Mouse (Mus musculus): Measurements from ENCODE around the gene Gtse1. TPM values are rescaled to one million over a fixed set of nuclear protein-coding genes. Genes with fewer than 3 reads are reported as not detected.

Gtse1 gene
- polyA plus RNA-seq, 1 experiment, result 39.6 TPM

- 69% methylated on average over 7 of the region's 7 CpGs for WGBS
- no peak for TF ChIP-seq POLR2A (IDR thresholded peaks at IDR 0.05; ENCODE audit: control insufficient read depth, extremely low read depth, insufficient read depth, low read length, poor library complexity)
- Histone ChIP-seq H3K27me3 (ENCODE audit: control insufficient read depth, insufficient read depth, low read length) (no peaks in the 10 kb centered on the region), H3K4me3 (ENCODE audit: control insufficient read depth, insufficient read depth, low read length) (no peak overlapping the region), H3K4me1 (replicated peaks; ENCODE audit: control insufficient read depth, insufficient read depth, low read length) (peaks cover 30% of the 10 kb centered on the region), H3K36me3 (ENCODE audit: control insufficient read depth, insufficient read depth, low read length) (no peaks in the 10 kb centered on the region), H3K27ac (ENCODE audit: control insufficient read depth, insufficient read depth, low read length) (peak overlapping the region; percentile 51)
- DNase-seq, result no peak
Measured at GRCm38 (mm10) chr15:85908660-85909491, 49.3 kb downstream of the Gtse1 start.

- WGBS, result 33% methylated on average over 3 of the region's 3 CpGs
- Histone ChIP-seq H3K4me3 (ENCODE audit: control insufficient read depth, insufficient read depth, low read length) (no peak overlapping the region), H3K4me1 (replicated peaks; ENCODE audit: control insufficient read depth, insufficient read depth, low read length) (peaks cover 30% of the 10 kb centered on the region), H3K27ac (ENCODE audit: control insufficient read depth, insufficient read depth, low read length) (peak overlapping the region; percentile 51; the same call in 1 of the 2 replicates), H3K27me3 (ENCODE audit: control insufficient read depth, insufficient read depth, low read length) (no peaks in the 10 kb centered on the region), H3K36me3 (ENCODE audit: control insufficient read depth, insufficient read depth, low read length) (no peaks in the 10 kb centered on the region)
- DNase-seq, result peak; percentile 19
- no peak for TF ChIP-seq POLR2A (IDR thresholded peaks at IDR 0.05; ENCODE audit: control insufficient read depth, extremely low read depth, insufficient read depth, low read length, poor library complexity)
- no peak for TF ChIP-seq CTCF (IDR thresholded peaks at IDR 0.05; ENCODE audit: borderline replicate concordance, control insufficient read depth, extremely low read depth, insufficient read depth, low read length, poor library complexity)
Measured at GRCm38 (mm10) chr15:85909492-85909829, 49.9 kb downstream of the Gtse1 start.

- Histone ChIP-seq H3K4me3 (ENCODE audit: control insufficient read depth, insufficient read depth, low read length) (no peak overlapping the region), H3K36me3 (ENCODE audit: control insufficient read depth, insufficient read depth, low read length) (no peaks in the 10 kb centered on the region), H3K27ac (ENCODE audit: control insufficient read depth, insufficient read depth, low read length) (peak overlapping the region; percentile 69), H3K4me1 (replicated peaks; ENCODE audit: control insufficient read depth, insufficient read depth, low read length) (peaks cover 30% of the 10 kb centered on the region), H3K27me3 (ENCODE audit: control insufficient read depth, insufficient read depth, low read length) (no peaks in the 10 kb centered on the region)
- no peak for DNase-seq
- WGBS, result 8% methylated on average over 10 of the region's 10 CpGs
- TF ChIP-seq POLR2A (IDR thresholded peaks at IDR 0.05; ENCODE audit: control insufficient read depth, extremely low read depth, insufficient read depth, low read length, poor library complexity), result no peak
- no peak for TF ChIP-seq CTCF (IDR thresholded peaks at IDR 0.05; ENCODE audit: borderline replicate concordance, control insufficient read depth, extremely low read depth, insufficient read depth, low read length, poor library complexity)
Measured at GRCm38 (mm10) chr15:85909931-85910330, 50.4 kb downstream of the Gtse1 start.

- peak; percentile 81 for DNase-seq
- H3K27me3 ChIP-seq (ENCODE audit: control insufficient read depth, insufficient read depth, low read length), result no peaks in the 10 kb centered on the region
- WGBS, result 60% methylated on average over 2 of the region's 2 CpGs
Measured at GRCm38 (mm10) chr15:85913605-85914004, 54.1 kb downstream of the Gtse1 start.

GRCm38 (mm10) chr15:85919191-85919891 lies 59.8 kb downstream of the Gtse1 start:
- Histone ChIP-seq H3K4me3 (ENCODE audit: control insufficient read depth, insufficient read depth, low read length) (no peak overlapping the region), H3K4me1 (replicated peaks; ENCODE audit: control insufficient read depth, insufficient read depth, low read length) (no peaks in the 10 kb centered on the region), H3K27ac (ENCODE audit: control insufficient read depth, insufficient read depth, low read length) (no peak overlapping the region), H3K27me3 (ENCODE audit: control insufficient read depth, insufficient read depth, low read length) (no peaks in the 10 kb centered on the region), H3K36me3 (ENCODE audit: control insufficient read depth, insufficient read depth, low read length) (no peaks in the 10 kb centered on the region)
- DNase-seq, result no peak
- 85% methylated on average over 8 of the region's 8 CpGs for WGBS
- no peak for TF ChIP-seq CTCF (IDR thresholded peaks at IDR 0.05; ENCODE audit: borderline replicate concordance, control insufficient read depth, extremely low read depth, insufficient read depth, low read length, poor library complexity)
- no peak for TF ChIP-seq POLR2A (IDR thresholded peaks at IDR 0.05; ENCODE audit: control insufficient read depth, extremely low read depth, insufficient read depth, low read length, poor library complexity)

More at GRCm38 (mm10) chr15:85913605-85914004, 54.1 kb downstream of the Gtse1 start:
- Histone ChIP-seq H3K36me3 (ENCODE audit: control insufficient read depth, insufficient read depth, low read length) (no peaks in the 10 kb centered on the region), H3K4me1 (replicated peaks; ENCODE audit: control insufficient read depth, insufficient read depth, low read length) (peaks cover 28% of the 10 kb centered on the region), H3K4me3 (ENCODE audit: control insufficient read depth, insufficient read depth, low read length) (no peak overlapping the region), H3K27ac (ENCODE audit: control insufficient read depth, insufficient read depth, low read length) (no peak overlapping the region)
- TF ChIP-seq CTCF (IDR thresholded peaks at IDR 0.05; ENCODE audit: borderline replicate concordance, control insufficient read depth, extremely low read depth, insufficient read depth, low read length, poor library complexity) (peak; percentile 80; the same call in 1 of the 2 replicates), POLR2A (IDR thresholded peaks at IDR 0.05; ENCODE audit: control insufficient read depth, extremely low read depth, insufficient read depth, low read length, poor library complexity) (no peak)

GRCm38 (mm10) chr15:85919892-85920248 lies 60.3 kb downstream of the Gtse1 start:
- Histone ChIP-seq H3K4me1 (replicated peaks; ENCODE audit: control insufficient read depth, insufficient read depth, low read length) (no peaks in the 10 kb centered on the region), H3K27me3 (ENCODE audit: control insufficient read depth, insufficient read depth, low read length) (no peaks in the 10 kb centered on the region), H3K36me3 (ENCODE audit: control insufficient read depth, insufficient read depth, low read length) (no peaks in the 10 kb centered on the region; the same call in 1 of the 2 replicates), H3K4me3 (ENCODE audit: control insufficient read depth, insufficient read depth, low read length) (no peak overlapping the region), H3K27ac (ENCODE audit: control insufficient read depth, insufficient read depth, low read length) (no peak overlapping the region)
- DNase-seq, result no peak
- TF ChIP-seq CTCF (IDR thresholded peaks at IDR 0.05; ENCODE audit: borderline replicate concordance, control insufficient read depth, extremely low read depth, insufficient read depth, low read length, poor library complexity) (no peak), POLR2A (IDR thresholded peaks at IDR 0.05; ENCODE audit: control insufficient read depth, extremely low read depth, insufficient read depth, low read length, poor library complexity) (no peak)
- 95% methylated on average over 8 of the region's 8 CpGs for WGBS
